Mouse (Mus musculus): ENCODE results near the gene Sergef.

DNA sequence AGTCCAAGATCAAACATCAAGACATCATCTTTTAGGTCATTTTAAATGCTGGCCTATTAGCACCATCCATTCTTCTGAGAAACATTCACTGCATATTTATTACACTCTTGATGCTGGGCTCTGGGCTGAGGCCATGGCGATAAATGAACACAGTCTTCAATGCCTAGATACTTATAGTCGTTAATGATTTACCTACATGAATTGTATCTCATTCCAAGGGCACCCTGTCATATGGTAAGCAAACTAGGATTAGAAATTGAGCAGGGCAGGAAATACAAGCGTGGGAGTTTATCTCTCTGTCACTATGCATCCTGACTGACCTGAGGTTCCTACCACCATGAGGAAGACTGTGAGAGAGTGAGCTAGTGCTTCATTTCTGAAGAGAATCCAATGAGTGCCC, 170.1 kb downstream of the Sergef start:
- TF ChIP-seq CTCF (IDR thresholded peaks at IDR 0.05; ENCODE audit: low read depth) (no peak), EP300 (IDR thresholded peaks at IDR 0.05; ENCODE audit: low read depth) (no peak)
